Mouse (Mus musculus) cerebellum, postnatal 14 days (tissue): Measurements from ENCODE around the gene Rad51b.

ENCODE experiments used
- DNase-seq, 2 experiments: peaks; one replicate each; pipeline ENCODE4 v3.0.0; 2021; ENCODE audit warnings: mixed read lengths in 2 of 2

The Rad51b gene

DNA sequence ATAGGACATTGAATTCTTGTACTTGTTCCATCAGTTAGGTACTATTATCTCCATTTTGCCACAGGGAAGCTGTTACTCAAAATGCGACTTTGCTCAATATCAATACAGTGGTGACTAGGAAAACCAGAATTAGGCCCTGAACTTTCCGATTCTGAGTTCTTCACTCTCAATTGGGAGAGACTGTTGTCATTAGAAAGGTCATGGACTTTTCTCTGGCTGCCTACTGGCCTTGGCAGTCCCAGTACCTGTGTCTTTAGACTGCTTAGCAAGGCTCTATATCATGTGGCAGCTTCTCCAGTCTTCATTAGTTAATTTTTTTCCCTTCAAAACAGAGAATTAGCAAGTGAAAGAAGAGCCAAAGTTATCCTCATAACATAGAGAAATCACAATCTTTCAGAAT lies 288.3 kb downstream of the Rad51b start:
- DNase-seq = no peak

DNA sequence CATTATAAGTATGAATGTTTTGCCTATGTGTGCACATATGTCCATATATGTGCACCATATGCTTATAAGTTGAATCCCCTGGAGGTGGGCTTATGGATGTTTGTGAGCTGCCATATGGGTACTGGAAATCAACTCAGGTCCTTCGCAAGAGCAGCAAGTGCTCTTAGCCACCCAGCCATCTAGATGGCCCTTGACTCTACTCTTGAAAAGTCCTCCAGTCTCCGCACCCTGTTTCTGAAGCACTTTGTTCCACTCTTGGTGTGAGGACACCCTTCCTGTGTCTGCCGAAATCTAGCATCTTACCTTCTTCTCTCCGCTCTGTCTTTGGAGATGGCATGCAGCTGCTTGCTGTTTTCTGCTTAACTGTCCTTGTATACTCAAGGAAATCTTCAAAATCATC lies 291.7 kb downstream of the Rad51b start:
- no peak for DNase-seq

DNA sequence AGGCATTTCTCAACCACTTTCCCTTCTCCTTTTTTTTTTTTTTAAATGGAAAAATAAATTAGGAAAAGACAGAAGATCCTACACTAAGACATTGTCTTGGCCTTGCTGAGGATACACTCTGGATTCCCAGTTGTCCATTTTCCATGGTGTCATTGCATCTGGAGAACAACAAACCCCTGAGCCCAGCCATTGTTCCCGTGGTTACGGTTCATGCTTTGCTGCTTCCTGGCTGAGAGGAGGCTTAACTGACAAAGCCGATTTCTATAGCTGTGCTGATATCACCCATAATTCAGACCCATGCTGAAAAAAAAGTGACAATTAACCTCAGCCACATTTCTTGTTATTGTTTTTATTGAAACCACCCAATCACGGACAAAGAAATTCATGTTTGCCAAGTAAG lies 295.1 kb downstream of the Rad51b start:
- DNase-seq = no peak

DNA sequence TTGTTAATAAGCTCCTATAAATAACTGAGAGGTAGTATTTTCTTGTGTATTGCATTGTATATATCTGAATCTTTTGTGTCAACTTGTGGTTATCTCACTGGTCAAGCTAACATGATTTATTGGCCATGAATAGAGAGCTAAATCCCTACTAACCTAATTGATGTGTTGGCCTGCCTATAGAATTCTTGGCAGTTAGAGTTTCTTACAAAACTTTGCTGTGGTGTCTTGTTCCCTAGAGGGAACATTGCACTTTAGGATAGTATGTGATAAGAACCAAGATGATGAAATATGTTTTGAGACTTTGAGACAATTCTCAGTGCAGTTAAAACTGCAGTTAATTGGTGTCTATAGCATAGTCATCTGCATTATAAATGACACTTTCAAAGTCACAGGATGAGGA lies 299.8 kb downstream of the Rad51b start:
- no peak for DNase-seq

DNA sequence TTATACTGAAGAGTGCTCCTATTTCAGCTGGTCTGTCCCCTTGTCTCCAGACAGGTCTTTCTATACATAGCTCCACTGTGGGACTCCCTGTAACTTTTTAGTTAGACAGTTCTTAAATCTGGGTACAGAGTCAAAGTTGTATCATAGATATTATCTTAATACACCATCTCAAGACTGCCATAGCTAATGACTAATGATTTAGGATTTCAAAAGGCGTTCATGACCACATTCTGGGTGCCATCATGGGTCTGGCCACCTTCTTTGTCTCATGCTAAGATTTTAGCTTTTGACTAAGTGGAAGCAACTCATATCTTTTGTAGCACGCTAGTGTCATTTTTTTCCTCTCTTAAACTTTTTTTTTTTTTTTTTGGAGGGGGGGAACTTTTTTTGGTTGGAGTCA lies 300.3 kb downstream of the Rad51b start:
- no peak for DNase-seq

DNA sequence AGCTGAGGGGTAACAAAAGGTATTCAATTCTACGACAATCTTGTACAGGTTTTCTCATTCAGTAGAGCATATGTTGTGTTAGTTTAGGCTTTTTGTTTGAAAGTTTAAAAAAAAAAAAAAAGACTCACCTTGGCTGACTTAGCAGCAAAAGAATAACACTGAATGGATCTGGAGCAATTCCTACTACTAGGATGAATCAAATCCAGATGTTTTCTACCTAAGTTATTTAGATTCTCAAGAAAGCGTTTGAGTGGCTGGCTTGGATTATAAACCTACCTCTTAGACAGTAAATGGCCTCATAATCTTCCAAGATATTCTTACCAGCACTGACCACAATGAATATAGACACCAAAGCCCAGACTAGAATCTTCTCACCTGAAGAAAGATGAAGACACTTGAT lies 300.7 kb downstream of the Rad51b start:
- no peak for DNase-seq

DNA sequence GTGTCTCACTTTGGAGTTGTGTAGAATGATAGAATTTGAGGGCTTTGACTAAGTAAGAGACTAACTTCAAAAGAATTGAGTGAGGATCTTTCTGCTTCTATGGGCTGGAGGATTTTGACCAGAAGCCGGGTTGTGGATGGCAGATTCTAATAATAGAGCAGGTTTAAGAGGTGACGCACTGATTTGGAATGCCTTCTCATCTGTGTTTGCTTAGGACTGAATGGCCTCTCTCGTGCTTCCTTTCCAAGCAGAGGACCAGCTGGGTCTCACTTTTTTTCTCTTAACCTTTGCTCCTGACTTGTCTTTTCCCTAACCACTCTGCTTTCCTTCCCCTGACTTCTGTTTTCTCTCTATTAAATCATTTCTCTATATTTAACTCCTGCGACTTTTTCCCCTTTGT lies 301.4 kb downstream of the Rad51b start:
- no peak for DNase-seq

DNA sequence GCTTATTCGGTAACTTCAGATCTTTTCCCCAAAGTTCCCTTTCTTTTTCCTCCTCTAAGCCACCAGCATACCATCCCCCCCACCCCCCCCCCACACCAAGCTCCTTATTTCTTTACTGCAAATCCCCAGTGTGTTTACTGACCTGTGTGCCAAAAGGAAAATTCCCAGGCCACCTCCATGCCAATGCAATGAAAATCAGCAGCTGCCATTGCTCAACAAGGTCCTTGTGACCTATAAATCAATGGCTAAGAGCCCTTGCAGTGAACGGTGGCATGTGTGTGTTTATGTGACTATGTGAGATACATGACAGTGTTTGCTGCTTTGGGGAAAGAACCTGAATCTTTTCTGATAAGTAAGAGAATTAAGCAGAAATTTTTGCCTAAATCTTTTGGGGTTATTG lies 301.8 kb downstream of the Rad51b start:
- no peak for DNase-seq

DNA sequence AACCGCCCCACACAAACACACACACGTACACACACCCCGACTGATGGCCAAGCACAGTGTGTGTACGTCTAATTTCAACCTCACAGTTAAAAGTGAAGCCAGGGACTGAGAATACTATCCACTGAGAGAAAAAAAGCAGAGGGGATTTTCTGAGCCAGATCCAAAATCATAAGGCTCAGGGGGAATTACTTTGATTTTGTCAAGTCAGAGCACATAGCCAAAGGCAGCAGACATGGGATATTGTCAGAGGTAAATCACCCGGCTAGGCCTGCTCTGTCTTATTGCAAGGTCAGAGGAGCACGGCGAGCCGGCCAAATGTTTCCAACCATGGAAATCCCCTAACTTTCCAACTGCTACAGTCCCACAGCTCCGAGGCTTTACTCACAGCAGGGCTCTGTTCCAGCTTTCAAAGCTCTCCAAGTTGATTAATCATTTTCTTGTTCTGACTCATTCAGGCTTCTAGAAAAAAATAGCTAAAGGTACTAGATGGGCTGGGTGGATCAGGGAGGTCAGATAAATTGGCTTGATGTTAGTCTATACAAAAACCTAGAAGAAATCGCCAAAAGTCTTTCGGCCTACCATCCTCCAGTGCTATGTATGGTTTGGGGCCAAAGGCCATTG lies 303.2 kb downstream of the Rad51b start:
- DNase-seq = no peak

DNA sequence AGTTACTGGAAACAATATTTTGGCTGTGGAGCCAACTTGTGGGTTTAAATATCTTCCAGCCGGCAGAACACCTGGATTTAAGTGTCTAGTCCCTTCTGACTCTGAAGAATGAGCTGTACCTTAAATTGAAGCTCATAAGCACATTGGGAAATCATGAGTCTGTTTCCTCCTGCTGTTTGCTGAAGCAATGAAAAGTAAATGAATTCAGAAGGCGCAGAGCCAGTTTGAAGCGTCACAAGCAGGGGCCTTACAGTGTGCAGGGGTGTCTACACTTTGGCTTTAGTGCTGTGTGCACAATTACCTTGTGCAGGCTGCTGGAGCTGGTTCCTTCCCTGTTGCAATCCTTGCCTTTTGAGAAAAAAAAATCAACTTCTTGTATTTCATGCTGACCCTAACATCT lies 305.6 kb downstream of the Rad51b start:
- no peak for DNase-seq

DNA sequence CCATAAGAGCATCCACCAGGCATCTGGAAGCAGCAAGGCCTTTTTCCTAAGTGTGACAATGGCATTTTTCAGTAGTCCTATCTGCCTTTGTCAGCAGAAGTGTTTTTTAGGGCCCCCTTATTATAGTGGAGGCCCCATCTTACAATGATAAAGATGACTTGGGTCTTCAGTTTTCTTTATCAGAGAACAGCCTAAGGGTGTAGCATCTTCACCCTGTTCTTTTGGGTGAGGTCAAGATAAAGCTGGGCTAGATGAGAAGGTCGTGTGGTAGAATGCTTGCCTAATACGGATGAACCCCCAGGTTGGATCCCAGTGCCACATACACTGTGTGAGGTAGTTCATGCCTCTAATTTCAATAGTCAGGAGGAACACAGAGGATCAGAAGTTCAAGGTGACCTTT lies 307.8 kb downstream of the Rad51b start:
- DNase-seq = no peak

DNA sequence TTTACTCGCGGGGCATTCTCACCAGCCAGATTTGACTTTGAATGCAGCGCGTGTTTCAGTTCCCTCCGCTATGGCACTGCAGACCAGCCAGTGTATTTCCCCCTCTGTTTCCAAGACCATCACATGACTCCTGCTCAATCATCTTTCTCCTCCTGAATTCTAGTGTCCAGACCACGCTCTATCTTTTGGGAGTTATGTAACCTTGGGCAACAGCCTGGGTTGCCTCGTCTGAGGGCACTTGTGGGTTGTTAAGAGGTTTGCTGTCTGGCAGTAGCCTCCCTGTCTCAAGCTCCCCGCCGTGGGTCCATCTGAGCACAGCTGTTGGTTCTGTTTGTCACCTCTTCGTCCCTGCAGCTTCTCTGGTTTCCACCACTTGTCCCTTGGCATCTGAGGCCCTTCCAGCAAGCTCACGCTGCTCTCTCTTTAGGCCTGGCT lies 309.1 kb downstream of the Rad51b start:
- DNase-seq = no peak

DNA sequence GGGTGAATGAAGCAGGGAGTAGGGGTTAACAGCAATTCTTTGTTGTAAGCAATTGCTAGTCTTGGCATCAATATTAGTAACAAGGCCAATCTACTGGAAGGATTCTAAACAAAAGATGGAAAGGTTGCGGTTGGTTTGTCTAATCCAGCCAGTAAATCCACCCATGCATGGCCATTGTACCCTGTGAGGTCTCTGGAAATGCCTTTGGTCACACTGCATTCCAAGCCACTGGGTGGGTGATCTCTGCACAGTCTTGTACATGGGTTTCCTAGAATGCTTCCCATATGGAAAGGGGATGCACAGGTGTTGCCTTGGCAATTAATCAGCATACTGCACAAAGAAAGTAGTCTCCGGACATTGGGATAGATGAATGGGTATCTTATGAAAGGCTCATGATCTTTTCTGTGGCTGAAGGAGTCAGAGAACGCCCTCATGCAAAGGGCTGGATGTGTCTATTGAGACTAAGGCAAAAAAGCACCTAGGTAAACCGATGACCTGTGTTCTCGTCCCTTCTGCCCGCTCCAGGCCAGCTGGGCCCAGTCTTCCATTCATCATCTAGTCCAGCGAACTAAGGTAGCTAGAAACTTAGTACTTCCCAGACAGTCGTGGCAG lies 312.4 kb downstream of the Rad51b start:
- DNase-seq = no peak

DNA sequence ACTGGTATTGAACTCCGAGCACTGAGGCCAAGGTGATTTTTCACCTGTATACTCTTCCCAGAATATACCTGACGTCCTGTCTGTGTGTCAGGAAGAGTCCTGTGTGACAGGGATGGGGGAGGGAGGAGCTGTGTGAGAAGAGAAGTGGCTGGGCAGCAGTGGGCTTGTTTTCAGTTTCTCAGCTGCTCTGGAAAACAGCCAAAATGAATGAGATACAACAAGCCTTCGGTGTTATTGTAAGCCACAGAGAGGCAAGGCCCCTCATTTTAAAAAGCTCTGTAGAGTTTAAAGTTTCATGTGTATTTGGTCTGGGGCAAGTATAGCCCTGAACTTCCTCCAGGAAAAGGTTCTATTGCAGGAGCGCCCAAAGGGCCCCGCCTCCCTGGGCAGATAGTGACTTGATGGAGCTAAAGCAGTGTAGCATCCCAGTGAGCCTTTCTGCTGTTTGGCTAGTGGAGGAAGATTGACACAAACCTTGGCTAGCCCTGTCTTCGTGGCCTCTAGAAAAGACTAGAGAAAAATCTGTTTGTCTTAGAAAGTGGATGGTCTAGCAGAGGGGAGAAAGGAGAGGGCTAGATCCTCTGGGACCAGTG lies 313.5 kb downstream of the Rad51b start:
- DNase-seq = no peak

DNA sequence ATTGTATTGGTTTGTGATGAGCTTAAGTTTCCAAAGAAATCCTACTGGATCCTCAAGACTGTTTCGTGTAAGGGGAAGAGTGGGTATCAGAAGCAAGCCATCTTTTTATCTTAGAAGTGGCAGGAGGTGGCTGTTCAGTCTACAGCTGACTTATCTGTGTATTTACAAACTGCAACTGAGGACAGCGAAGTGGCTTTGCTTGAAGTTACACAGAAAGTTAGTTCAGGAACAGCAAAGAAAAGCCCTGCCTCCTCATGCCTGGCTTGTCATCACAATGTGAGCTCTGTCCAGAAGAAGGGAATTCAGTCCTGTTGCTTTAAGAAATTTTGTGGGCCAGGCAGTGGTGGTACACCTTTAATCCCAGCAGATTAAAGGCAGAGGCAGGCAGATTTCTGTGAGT lies 314.6 kb downstream of the Rad51b start:
- DNase-seq = no peak

DNA sequence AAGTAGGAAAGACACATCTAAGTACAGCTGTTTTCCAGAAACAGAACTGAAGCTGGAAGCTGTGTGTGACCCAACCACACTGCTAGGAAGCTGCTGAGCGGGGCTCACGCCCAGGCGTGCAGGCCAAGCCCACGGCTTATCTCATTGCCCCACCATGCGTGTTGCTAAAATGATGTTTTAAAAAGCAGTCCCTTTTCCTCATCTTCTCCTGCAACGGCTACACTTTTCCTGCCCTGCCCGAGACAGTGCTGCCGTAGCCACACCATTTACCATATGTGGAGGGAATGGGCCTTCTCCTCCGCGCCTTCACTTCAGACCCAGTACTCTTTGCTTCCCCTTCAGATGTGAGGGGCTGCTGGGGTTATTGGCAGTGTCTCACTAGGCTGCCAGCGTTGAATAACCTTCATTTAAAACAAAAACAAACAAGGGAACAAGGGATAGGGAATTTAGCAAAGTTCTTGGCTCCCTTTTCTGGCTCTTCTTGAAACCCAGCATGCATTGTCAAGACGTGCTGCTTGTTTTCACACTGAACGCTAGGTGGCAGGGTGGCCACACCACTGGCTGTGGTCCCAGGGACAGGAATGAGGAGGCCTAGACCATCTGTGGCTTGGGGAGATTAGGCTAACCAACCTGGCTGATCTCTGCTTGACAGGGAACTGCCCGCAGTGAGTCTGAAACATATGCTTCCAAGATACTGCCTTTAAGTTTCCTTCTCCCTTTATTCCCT lies 315.4 kb downstream of the Rad51b start:
- DNase-seq = peak; percentile 93 to 96

DNA sequence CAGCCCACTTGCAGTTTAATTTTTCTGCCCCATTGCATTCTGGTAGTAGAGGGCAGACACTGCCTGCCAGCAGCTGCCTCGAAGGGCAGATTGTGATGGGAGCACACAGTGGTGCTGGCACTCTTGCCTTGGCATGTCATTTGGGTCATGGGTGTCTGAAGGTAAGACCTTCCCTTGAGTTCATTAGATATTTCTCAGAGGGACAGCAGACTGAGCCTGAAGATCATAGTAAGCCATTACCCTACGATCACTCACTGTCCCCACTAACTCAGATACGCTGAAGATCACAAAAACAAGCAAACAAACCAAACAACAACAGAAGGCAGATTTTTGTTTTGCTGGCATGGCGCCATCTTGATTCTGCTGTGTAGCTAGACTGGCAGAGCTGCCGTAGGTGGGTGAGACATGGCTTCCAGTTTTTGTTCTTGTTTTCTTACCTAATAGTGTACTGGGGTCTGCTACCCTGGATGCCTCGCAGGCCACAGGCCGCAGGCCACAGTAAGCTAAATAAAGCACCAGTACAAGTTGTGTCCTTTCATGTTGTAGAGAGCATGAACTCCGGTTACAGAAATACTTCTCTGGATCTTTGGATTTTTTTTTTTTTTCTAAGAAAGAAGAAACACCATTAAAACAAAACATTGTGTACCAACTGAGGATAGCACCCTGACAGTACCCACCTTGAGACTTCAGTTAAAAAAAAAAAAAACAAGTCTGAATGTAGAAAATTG lies 316.1 kb downstream of the Rad51b start:
- DNase-seq = peak in 1 of 2 experiments; percentile 84

DNA sequence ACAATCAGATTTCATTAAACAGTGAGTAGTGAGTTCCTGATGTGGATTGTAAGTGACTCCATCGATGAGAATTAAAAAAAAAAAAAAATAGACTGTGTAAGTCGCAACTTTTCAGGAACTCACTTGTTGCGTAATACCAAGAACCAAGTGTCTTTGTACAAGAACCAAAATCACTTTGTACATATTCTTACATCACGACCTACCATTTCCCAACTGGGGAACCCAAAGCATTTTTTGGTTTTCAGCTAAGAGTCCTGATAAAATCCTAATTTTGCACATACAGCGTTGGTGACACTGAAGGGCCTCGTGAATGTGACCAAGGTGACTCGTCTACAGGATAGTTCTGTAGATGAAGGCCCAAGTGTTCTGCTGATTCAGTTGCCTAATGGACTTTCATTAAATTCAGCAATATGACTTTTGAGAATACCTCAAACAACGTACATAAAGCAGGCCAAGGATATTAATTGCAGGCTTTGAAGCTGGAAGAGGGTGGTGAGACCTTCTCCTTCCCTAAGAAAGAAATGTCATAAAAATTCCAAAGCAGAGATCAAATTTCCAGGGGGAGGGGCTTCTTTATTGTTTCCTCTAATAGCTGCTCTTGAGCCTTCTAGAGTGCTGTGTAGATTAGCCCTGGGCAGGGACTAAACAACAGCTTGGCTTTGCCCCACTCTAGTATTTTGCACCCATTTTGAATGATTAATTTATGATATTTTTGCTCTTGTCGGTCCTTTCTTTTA lies 316.9 kb downstream of the Rad51b start:
- no peak for DNase-seq

DNA sequence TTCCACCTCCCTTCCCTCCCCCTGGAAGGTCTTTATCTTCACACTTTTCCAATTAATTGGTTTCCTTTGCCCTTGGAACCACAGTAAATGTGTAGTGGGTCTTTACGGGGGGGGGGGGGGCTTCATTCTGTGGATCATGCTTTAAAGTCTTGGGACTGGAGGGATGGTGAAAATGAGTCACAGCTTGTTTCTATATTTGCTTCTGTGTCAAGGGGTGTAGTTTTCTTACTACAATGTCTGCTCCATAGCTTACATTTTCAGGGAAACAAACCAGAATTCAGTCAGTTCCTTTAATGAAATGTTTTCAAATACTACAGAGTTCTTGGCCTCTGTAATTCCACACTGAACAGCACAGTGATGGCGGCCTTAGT lies 317.5 kb downstream of the Rad51b start:
- DNase-seq = no peak

DNA sequence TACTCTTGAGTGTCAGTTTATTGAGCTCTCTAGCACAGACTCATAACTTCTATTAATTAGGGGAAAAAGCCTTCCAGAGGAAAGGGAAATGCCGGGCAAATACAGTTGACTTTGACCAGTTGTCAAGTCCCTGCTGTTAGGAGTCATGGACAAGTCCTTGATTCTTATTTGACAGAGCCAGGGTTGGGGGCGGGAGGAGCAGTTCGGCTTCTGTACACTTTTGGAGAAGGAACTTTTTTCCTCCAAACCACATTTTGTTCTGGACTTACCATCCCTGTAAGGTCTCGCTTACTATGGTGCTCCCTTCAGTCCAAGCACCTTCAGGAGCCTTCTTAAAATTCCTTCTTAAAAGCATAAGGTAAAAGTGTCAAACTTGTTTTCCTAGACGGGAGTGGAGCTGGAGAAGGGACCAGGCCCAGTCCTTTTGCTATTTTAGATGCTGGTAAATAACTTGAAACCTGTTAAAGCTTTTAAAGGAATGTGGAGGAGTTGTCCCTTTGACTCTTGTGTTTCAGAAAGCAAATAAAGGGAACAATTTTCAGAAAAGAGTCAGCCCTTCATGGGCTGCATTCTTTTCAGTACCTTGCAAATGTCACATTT lies 318.7 kb downstream of the Rad51b start:
- no peak for DNase-seq

DNA sequence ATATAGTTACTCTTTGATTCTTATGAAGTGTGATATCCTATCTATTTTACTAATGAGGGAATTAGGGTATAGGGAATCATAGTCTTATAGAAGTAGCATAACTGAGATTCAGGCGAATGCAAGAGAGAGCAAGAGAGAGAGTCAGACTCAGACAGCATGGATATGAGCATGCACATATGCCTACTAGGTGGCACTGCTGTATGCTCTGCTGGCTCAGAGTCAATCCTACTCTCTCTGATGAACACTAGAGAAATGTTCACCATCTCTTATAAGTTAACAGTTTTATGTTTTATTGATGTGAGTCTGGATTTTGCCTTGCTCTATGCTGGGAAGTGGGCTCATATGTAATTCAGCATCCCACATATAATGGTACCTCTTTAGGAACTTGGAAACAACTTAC lies 321.9 kb downstream of the Rad51b start:
- DNase-seq = no peak

DNA sequence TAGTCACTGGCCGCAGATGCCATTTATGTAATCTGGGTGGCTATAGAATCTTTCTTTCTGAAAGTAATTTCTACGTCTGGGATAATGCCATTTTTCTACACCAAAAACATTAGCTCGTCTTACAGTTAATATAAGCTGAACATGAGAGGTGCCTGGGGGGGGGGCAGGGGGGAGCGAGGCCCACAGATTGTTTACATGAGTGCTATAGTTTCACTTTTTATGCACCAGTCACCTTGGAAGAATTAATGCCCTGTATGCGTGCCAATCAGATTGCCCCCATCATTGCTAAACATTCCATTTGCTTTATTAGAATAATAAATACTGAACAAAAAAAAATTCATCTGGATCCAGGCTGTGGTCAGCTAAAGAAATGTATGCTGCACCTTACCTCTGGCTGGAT lies 323.6 kb downstream of the Rad51b start:
- no peak for DNase-seq
